Mouse (Mus musculus) kidney, adult 2 months (tissue): ENCODE measurements around the gene Slc6a20a.

Experiments used
- CTCF ChIP-seq: fragments of 200-500 bp; conservative IDR thresholded peaks from 2 replicates; pipeline ENCODE4 v1.5.1; 2011; ENCODE audit warnings: low read depth, mild to moderate bottlenecking, control low read depth, low read length, moderate library complexity, mixed read lengths; ENCODE audit not compliant: insufficient read depth, insufficient read length
- POLR2A ChIP-seq: fragments of 200-500 bp; IDR thresholded peaks from one replicate; pipeline ENCODE4 v1.6.1; 2011; ENCODE audit warnings: low read depth, low read length, control low read depth

DNA sequence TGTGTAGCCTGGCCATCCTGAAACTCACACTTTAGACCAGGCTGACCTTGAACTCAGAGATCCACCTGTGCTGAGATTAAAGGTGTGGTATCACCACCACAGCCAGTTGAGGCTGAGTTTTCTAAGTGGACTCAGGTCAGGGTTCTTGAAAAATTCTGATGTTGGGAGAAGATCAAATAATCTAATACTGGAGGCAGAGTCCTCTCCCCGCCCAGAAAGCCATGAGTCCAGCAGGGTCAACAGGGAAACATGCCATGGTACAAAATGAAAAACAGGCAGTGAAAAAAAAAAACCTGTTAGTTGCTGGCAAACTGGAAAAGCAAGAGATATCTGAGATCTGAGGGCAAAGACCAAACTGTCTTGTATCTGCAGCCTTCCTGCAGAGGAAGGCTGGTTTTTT lies 38.6 kb downstream of the Slc6a20a start:
- TF ChIP-seq CTCF (no peak), POLR2A (no peak)
